Comparison of ENCODE assay signal across 9 mouse cellular contexts in genomic region chr13:44293736-44294416, GRCm38 (mm10).
A peak's percentile ranks its signal among the peaks of the same experiment; 100 is the strongest.
DNase-seq lines count a peak whose midpoint lies in the region; ATAC-seq and TF ChIP-seq lines count a peak whose summit lies in the region.
"Had no signal": no experiment of that assay in that cellular context is flagged by ENCODE, and none has a peak within 500 bp of the region (broad histone marks: within the 10 kb centered on the region; RNA-seq: fewer than 3 reads in every experiment).

No protein-coding gene starts in this region.

- 73% methylated on average over 15 of the region's 15 CpGs for WGBS in kidney, embryonic 15.5 days
- WGBS in heart, embryonic 13.5 days = 74% methylated on average over 15 of the region's 15 CpGs
- 54% methylated on average over 15 of the region's 15 CpGs for WGBS in limb, embryonic 14.5 days

- no peak overlapping the region for H3K4me3 ChIP-seq in kidney, embryonic 15.5 days (replicated peaks)
- no peak overlapping the region for H3K4me3 ChIP-seq in heart, embryonic 13.5 days
- H3K4me3 ChIP-seq in limb, embryonic 14.5 days (replicated peaks; ENCODE audit: low read length) = no peak overlapping the region

- TF ChIP-seq POLR2A in limb, embryonic 14.5 days (IDR thresholded peaks at IDR 0.05; ENCODE audit: borderline replicate concordance, extremely low read depth, insufficient read depth, insufficient read length) = no peak

- DNase-seq in kidney, adult 18-20 months = peak; percentile 60
- peak; percentile 66 for DNase-seq in cerebellum, adult 8-10 months
- peak; percentile 80 for DNase-seq in limb, embryonic 14.5 days (ENCODE audit: low spot score)
- no peak for DNase-seq in T-cell, adult 2 months (ENCODE audit: low spot score)
- no peak for DNase-seq in testis, postnatal 14 days (ENCODE audit: low spot score)
- no peak for DNase-seq in retina, embryonic 14.5 days (ENCODE audit: low spot score)

- no peak overlapping the region; the same call in 1 of the 2 replicates for H3K27ac ChIP-seq in kidney, embryonic 15.5 days
- peak overlapping the region; percentile 33; the same call in 1 of the 2 replicates for H3K27ac ChIP-seq in heart, embryonic 13.5 days (replicated peaks)
- H3K27ac ChIP-seq in limb, embryonic 14.5 days (replicated peaks; ENCODE audit: low read depth, low read length) = no peak overlapping the region

- H3K9me3 ChIP-seq in kidney, embryonic 15.5 days (replicated peaks) = 0 out of 2 replicates have a peak, but pooled peaks cover 7% of the 10 kb centered on the region
- H3K9me3 ChIP-seq in heart, embryonic 13.5 days = peaks cover 6% of the 10 kb centered on the region; the same call in 1 of the 2 replicates
- peaks cover 8% of the 10 kb centered on the region; the same call in 1 of the 2 replicates for H3K9me3 ChIP-seq in limb, embryonic 14.5 days (ENCODE audit: control insufficient read depth, low read length)

- no peak overlapping the region for H3K4me2 ChIP-seq in kidney, embryonic 15.5 days
- H3K4me2 ChIP-seq in heart, embryonic 13.5 days = no peak overlapping the region
- H3K4me2 ChIP-seq in limb, embryonic 14.5 days (replicated peaks; ENCODE audit: low read depth, low read length, severe bottlenecking) = no peak overlapping the region

- H3K36me3 ChIP-seq in kidney, embryonic 15.5 days = no peaks in the 10 kb centered on the region
- no peaks in the 10 kb centered on the region for H3K36me3 ChIP-seq in heart, embryonic 13.5 days
- no peaks in the 10 kb centered on the region for H3K36me3 ChIP-seq in limb, embryonic 14.5 days (ENCODE audit: control insufficient read depth, insufficient read depth, low read length)
- H3K36me3 ChIP-seq: G1E had no signal

- no peak for ATAC-seq in kidney, embryonic 15.5 days (replicated peaks; ENCODE audit: low FRiP score)
- ATAC-seq in heart, embryonic 13.5 days (ENCODE audit: extremely low read depth, insufficient number of reproducible peaks, low FRiP score, low TSS enrichment) = no peak
- peak; percentile 78 for ATAC-seq in limb, embryonic 14.5 days (ENCODE audit: low FRiP score, low read depth)

- H3K27me3 ChIP-seq in kidney, embryonic 15.5 days = no peaks in the 10 kb centered on the region
- no peaks in the 10 kb centered on the region for H3K27me3 ChIP-seq in heart, embryonic 13.5 days (replicated peaks)
- no peaks in the 10 kb centered on the region for H3K27me3 ChIP-seq in limb, embryonic 14.5 days (ENCODE audit: control insufficient read depth, insufficient read depth, low read length)

- no peak overlapping the region for H3K9ac ChIP-seq in kidney, embryonic 15.5 days
- no peak overlapping the region for H3K9ac ChIP-seq in heart, embryonic 13.5 days
- H3K9ac ChIP-seq in limb, embryonic 14.5 days (ENCODE audit: low read depth, low read length, severe bottlenecking) = no peak overlapping the region

- H3K4me1 ChIP-seq in kidney, embryonic 15.5 days = peaks cover 13% of the 10 kb centered on the region; the same call in 1 of the 2 replicates
- H3K4me1 ChIP-seq in heart, embryonic 13.5 days = peaks cover 3% of the 10 kb centered on the region; the same call in 1 of the 2 replicates
- peaks cover 12% of the 10 kb centered on the region for H3K4me1 ChIP-seq in limb, embryonic 14.5 days (ENCODE audit: control insufficient read depth, insufficient read depth, low read length)

Comparison
In these comparisons a context has a peak if more than half of its experiments do, and no peak if none do; other contexts are left out.
1. DNase-seq: peak in kidney, adult 18-20 months (single experiment), cerebellum, adult 8-10 months (single experiment) and limb, embryonic 14.5 days (single experiment); none in T-cell, adult 2 months (single experiment), testis, postnatal 14 days (single experiment) and retina, embryonic 14.5 days (single experiment).